Mouse (Mus musculus) CH12.LX (cell line): ENCODE measurements at regions not wholly inside any gene's neighbourhood (a gene's known extent, or its start where the extent isn't known, plus 50 kb on each side); places are given as distances from the start of the nearest gene placed in this dataset.

Source experiments
- DNase-seq: peaks from one replicate; pipeline ENCODE4 v3.0.0-alpha.2; 2013; ENCODE audit errors: extremely low read depth
- H3K27ac ChIP-seq: 2 replicates; pipeline ENCODE4 v1.5.1; 2012; ENCODE audit warnings: low read depth, mild to moderate bottlenecking, control low read depth, moderate library complexity; ENCODE audit not compliant: insufficient read depth
- H3K27me3 ChIP-seq: replicated peaks from 2 replicates; pipeline ENCODE3; 2012; ENCODE audit warnings: inconsistent platforms
- H3K36me3 ChIP-seq, 2 experiments: replicated peaks in 1 of 2; 2 replicates each; pipeline versions ENCODE3 to v1.6.1; 2012; ENCODE audit warnings: inconsistent platforms in 1 of 2, low read length in 1 of 2, mild to moderate bottlenecking in 1 of 2, mixed read lengths in 1 of 2, moderate library complexity in 1 of 2; ENCODE audit not compliant: control insufficient read depth in 1 of 2, insufficient read depth in 1 of 2
- H3K4me1 ChIP-seq, 2 experiments: 2 replicates each; pipeline ENCODE4 v1.6.1; 2012; ENCODE audit warnings: inconsistent platforms in 1 of 2, moderate library complexity in 1 of 2; ENCODE audit not compliant: insufficient read depth in 2 of 2, control insufficient read depth in 1 of 2
- H3K4me2 ChIP-seq: 2 replicates; pipeline ENCODE4 v1.6.1; 2012; ENCODE audit warnings: low read depth, mild to moderate bottlenecking, control low read depth; ENCODE audit not compliant: poor library complexity, insufficient read depth, severe bottlenecking
- H3K4me3 ChIP-seq, 3 experiments: fragments of 150-350 bp in 1 of 3; sonication (generic) in 1 of 3; replicated peaks in 1 of 3; 2 replicates each; pipeline versions ENCODE3 to v1.5.1; 2011 to 2012; ENCODE audit warnings: low read depth in 2 of 3, low read length in 2 of 3, mild to moderate bottlenecking in 2 of 3, moderate library complexity in 2 of 3, control low read depth in 1 of 3, improper control_type of control experiment in 1 of 3, inconsistent platforms in 1 of 3, mixed read lengths in 1 of 3; ENCODE audit not compliant: poor library complexity in 1 of 3
- H3K79me2 ChIP-seq: replicated peaks from 2 replicates; pipeline ENCODE4 v1.6.1; 2012; ENCODE audit warnings: mild to moderate bottlenecking, moderate library complexity; ENCODE audit not compliant: control insufficient read depth, poor library complexity, insufficient read depth, severe bottlenecking; ENCODE audit errors: extremely low read depth
- H3K9ac ChIP-seq: 2 replicates; pipeline ENCODE4 v1.6.1; 2012; ENCODE audit warnings: low read depth, mild to moderate bottlenecking, control low read depth, moderate library complexity; ENCODE audit not compliant: insufficient read depth
- H3K9me3 ChIP-seq: replicated peaks from 2 replicates; pipeline ENCODE3; 2012; ENCODE audit warnings: low read length, inconsistent platforms, mixed read lengths
- CTCF ChIP-seq, 2 experiments: IDR thresholded peaks in 1 of 2; conservative IDR thresholded peaks in 1 of 2; 2 replicates each; pipeline ENCODE4 v1.5.1; 2011 to 2012; ENCODE audit warnings: low read depth in 2 of 2, low read length in 2 of 2, improper control_type of control experiment in 1 of 2, inconsistent platforms in 1 of 2, mild to moderate bottlenecking in 1 of 2, moderate library complexity in 1 of 2
- RAD21 ChIP-seq: IDR thresholded peaks from 2 replicates; pipeline ENCODE4 v1.6.1; 2011; ENCODE audit warnings: low read depth, mild to moderate bottlenecking, low read length, improper control_type of control experiment, moderate library complexity
- dilution Hi-C: fragments of 300-500 bp; cut with MboI; formaldehyde crosslinking; loops from 2 replicates; pipeline ENCODE4 v1.14.3; 2020; ENCODE audit warnings: low sequenced_read_pairs; ENCODE audit not compliant: extremely low pct_unique_long_range_greater_than_20kb, extremely low pct_ligation_motif_present
- in situ Hi-C: fragments of 300-500 bp; cut with MboI; formaldehyde crosslinking; loops from 3 replicates; pipeline ENCODE4 v1.14.3; 2019; ENCODE audit warnings: low sequenced_read_pairs, low pct_ligation_motif_present, low pct_unique_long_range_greater_than_20kb, mixed read lengths

DNA sequence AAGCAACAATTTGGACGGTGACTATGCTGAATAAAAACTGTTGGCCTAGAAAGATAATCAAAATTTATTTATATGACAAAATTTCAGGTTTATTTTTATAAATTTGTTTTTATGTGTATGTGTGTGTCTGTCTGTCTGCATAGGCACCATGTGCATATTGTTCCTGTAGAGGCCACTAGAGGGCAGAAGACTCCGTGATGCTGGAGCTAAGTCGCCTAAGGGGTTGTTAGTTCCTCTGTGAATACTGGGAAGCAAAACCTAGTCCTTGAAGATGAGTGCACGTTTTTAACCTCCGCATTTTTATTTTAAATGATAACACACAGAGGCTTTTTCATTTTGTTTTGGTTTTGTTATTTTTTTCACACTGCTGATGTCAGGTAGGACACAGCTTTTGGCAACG lies 105.3 kb upstream of the Nudt11 start:
- H3K27me3 ChIP-seq = no peaks in the 10 kb centered on the region
- no peak overlapping the region for H3K9ac ChIP-seq
- no peaks in the 10 kb centered on the region for H3K4me1 ChIP-seq
- no peak overlapping the region for H3K27ac ChIP-seq
- H3K9me3 ChIP-seq = no peaks in the 10 kb centered on the region
- no peak overlapping the region for H3K4me2 ChIP-seq
- H3K79me2 ChIP-seq = no peaks in the 10 kb centered on the region
- 0 out of 4 replicates have a peak, but pooled peaks of 1 of the 2 experiments have one; percentile 3 for TF ChIP-seq CTCF (conservative IDR thresholded peaks at IDR 0.05 in 1 of 2, IDR thresholded peaks at IDR 0.05 in 1 of 2; ENCODE audit: low read depth in 2 of 2, low read length in 2 of 2)
- TF ChIP-seq RAD21 = no peak
- dilution Hi-C loops (no loop called here), in situ Hi-C loops (no loop called here)
- peak; percentile 3 for DNase-seq
- no peaks in the 10 kb centered on the region for H3K36me3 ChIP-seq
- no peak overlapping the region for H3K4me3 ChIP-seq
